Mouse (Mus musculus): ENCODE measurements around the gene Cartpt.

Gene Cartpt

DNA sequence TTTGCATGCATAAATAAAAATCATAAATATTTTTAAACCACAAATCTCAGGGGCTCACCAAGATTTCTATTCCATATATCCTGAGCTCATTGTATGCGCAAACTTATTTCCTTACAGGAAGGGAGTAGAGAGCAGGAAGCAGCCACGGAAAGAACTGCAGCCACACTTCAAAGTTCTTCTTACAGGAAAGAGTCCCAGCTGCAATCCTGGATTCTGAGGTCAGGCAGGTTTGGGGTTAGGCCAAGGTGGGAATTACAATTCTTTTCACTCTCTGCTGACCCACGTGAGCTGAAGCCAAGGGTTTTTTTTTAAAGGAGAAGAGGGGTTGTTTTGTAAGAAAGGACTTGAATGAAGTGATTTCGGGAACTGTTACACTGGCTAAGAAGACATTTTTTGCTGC is 49.9 kb downstream of the Cartpt start:
- no peaks in the 10 kb centered on the region for H3K9me3 ChIP-seq (ENCODE audit: low read length)
- H3K4me3 ChIP-seq (replicated peaks; ENCODE audit: low read length) = no peak overlapping the region
- no peak for TF ChIP-seq POU5F1 (IDR thresholded peaks at IDR 0.05; ENCODE audit: borderline replicate concordance, low read length)
- no peak for TF ChIP-seq CTCF (conservative IDR thresholded peaks at IDR 0.05; ENCODE audit: low read length)
- TF ChIP-seq NANOG (IDR thresholded peaks at IDR 0.05; ENCODE audit: borderline replicate concordance, low read length) = no peak
- H3K27me3 ChIP-seq (ENCODE audit: insufficient read depth, low read length) = peaks cover 9% of the 10 kb centered on the region
- H3K36me3 ChIP-seq (ENCODE audit: insufficient read depth, low read length) = no peaks in the 10 kb centered on the region
- H3K4me1 ChIP-seq (replicated peaks; ENCODE audit: low read depth, low read length) = peaks cover 9% of the 10 kb centered on the region

DNA sequence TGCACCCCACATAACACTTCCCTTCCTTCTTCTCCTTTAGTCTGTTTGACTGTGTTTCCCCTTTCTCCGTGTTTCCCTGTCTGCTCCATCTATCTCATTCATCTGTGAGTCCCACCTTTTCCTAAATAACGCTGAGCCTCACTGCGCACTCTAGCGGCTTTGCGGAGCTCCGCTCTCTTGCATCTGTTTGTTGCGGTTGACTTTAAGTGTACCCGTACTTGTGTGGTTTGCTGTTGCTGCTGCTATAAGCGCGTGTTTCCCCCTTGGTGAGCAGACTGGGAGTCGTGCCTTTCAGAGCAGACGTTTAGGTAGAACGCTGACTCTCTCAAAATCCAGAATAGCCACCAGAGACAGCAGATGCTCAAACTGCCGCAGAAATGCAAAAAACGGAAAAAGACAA is 51.3 kb downstream of the Cartpt start:
- Histone ChIP-seq H3K36me3 (ENCODE audit: insufficient read depth, low read length) (no peaks in the 10 kb centered on the region), H3K4me3 (replicated peaks; ENCODE audit: low read length) (no peak overlapping the region), H3K9me3 (ENCODE audit: low read length) (no peaks in the 10 kb centered on the region), H3K27me3 (ENCODE audit: insufficient read depth, low read length) (0 out of 2 replicates have a peak, but pooled peaks cover 5% of the 10 kb centered on the region), H3K4me1 (replicated peaks; ENCODE audit: low read depth, low read length) (peaks cover 5% of the 10 kb centered on the region)
- TF ChIP-seq CTCF (conservative IDR thresholded peaks at IDR 0.05; ENCODE audit: low read length) (peak; percentile 34), NANOG (IDR thresholded peaks at IDR 0.05; ENCODE audit: borderline replicate concordance, low read length) (no peak)

Measured in E14TG2a.4 (cell line).